Mouse (Mus musculus): ENCODE data around the gene Lsm8.

- TF ChIP-seq POLR2A (IDR thresholded peaks at IDR 0.05; ENCODE audit: insufficient read depth, low read depth, low read length), result no peak
- no peak for TF ChIP-seq CTCF (IDR thresholded peaks at IDR 0.05)
Observed at GRCm38 (mm10) chr6:18812623-18813022, 35.8 kb upstream of the Lsm8 start.

Measured in heart, adult 2 months (tissue).